Mouse (Mus musculus): ENCODE results near the gene Eef1akmt2. TPM values are rescaled to one million over a fixed set of nuclear protein-coding genes. Genes with fewer than 3 reads are reported as not detected.
A peak's percentile ranks its signal among the peaks of the same experiment; 100 is the strongest.

Gene Eef1akmt2
- total RNA-seq, 2 experiments from 2014 or later: 31.9 to 34.9 TPM

DNA sequence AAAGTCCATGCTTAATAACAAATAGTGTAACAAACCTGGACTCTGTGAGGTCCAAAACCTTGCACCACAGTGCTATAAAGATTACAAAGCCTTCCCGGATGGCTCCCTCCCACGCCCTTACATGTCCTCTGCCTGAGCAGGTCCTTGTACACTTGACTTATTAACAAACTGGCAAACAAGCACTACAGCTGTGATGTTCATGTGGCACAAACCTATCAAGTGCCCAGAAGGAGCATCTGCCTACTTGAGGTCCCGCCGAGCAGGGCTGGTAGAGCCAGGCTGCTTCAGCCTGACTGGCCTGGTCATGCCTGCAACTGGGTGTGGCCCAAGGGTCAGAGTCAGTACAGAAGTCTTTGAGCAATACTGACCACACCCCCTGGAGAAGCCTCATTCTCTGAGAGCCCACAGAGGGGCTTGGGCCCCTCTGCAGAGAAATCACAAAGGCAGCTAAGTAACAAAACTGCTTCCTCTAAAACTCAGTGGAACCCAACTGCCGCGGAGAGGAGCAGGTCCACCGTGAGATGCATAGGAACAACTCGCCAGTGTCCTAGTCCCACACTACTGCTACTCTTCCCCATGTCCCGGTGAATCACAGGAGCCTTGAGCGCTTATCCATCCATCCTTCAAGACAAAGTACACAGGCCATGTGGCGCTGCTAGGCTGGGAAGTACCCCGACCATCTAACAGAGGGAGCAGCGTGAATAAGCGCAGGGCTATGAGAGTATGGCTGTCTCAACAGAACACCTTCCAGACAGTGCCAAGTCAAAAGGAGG is 61.8 kb downstream of the Eef1akmt2 start:
- ATAC-seq (ENCODE audit: poor library complexity, severe bottlenecking): peak; percentile 72

DNA sequence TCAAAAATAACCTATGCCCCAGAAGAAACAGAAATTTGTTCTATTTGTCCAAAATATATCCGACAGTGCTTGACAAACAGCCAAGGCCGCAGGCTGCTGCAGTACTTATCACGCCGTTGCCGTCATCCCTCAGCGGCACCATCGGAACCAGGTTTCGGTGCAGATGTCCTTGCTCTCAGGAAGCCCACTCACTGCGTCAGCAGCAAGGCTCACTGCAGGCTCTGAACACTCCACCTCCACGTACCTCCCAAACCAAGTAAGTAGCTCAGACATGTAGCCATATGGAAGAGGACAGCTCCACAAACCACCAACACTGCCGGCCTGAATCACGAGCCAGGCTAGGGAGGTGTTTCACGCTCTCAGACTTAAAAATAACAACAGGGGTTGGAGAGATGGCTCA is 63.6 kb downstream of the Eef1akmt2 start:
- ATAC-seq (ENCODE audit: poor library complexity, severe bottlenecking): no peak

DNA sequence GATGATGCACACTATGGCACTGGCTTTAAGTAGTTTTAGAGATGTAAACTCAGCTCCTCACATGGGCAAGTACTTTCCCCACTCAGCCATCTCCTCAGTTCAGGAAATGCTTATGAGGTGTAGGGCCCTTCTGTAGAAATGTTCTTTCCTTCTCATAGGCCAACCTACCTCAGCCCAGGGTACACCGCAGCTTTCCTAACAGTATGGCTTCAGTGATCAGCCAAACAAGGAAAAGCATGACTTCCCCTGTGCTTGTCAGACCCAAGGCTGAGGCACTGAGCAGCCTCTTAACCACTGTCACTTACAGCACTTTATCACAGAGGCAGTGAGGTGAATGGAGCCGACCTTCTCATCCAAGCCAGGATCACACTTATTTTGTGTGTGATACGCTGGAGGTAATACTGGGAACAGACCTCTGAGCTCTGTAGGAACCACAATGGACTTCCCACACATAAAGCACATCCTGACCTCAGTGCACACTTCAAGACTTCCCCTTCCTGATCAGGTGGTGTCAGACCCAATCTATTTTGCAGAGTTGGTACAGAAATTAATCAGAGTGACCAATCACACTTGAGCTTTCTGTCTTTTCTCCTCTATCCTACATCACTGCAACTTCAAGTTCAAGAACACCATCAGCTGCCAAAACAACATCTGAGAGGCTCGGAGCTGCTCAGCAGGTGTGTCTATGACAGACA is 64.8 kb downstream of the Eef1akmt2 start:
- peak; percentile 45 for ATAC-seq (ENCODE audit: poor library complexity, severe bottlenecking)

DNA sequence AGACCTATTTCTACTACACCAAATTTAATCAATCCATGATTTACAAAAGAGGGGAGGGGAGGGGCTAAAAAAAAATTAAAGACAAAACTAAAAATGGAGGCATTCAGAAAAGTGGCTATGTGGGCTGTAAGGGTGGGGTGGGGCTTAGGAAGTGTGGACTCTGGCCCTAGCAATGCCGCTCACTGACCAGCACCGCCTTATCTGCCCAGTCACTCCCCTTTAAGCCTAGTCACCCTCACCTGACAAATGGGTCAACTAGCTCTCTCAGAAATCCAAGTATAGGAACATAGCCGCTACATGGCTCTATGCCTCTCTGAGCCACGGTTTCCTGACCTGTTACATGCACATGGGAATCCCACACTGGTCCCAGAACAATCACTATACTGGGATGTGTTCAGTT is 65.5 kb downstream of the Eef1akmt2 start:
- no peak for ATAC-seq (ENCODE audit: poor library complexity, severe bottlenecking)

DNA sequence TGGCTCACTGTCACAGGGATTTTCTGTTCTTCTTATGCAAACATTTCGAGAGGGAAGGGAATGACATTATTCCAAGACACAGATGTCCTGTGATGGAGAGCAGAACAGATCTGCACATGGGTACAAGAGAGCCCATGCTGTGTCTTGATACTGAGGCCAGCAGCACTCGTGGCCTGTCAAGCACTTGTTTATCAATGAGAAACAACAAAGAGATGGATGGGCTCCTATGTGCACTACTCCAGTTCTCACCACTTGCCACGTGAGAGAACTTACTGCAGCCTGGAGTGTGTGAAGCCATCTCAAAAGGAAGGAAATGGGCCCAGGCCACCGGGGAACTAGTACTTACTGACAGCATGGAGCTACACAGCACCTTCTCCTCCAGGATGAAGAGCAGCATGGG is 66.0 kb downstream of the Eef1akmt2 start:
- ATAC-seq (ENCODE audit: poor library complexity, severe bottlenecking): no peak

DNA sequence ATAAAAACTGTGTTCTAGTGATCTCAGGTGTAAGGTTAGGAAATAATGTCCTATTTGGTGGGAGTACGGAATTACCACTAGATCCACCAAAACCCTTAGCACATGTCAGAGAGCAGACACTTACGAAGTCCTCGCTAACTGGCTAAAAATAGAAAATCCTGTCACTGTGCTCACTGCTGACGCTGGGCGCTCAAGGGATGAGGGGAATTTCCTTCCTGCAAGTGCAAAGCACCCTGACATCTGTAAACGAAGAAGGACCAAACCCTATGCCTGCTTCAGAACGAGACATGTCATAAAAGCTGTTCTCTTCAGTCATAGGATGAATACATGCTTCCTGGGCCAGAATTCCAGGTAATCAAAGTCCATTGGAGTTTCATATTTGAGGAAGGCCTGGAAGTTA is 66.5 kb downstream of the Eef1akmt2 start:
- ATAC-seq (ENCODE audit: poor library complexity, severe bottlenecking): no peak

DNA sequence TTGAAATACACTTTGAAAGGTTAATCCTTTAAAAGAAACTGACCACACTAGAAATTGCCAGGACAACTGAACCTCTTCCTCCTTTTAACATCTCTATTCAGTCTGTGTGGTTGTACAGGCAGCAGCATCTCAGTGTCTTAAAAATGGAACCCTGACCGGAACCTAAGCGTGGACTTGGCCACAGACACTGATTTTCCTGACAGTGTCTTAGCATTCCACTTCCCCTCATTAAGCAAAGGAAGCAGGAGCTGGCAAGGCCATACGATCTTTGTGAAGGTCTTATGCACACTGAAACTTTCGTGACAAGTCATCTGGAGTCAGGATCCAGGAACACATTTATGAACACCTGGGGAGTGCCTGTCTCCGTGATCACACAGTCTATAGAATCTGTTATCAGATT is 68.4 kb downstream of the Eef1akmt2 start:
- ATAC-seq (ENCODE audit: poor library complexity, severe bottlenecking): no peak

DNA sequence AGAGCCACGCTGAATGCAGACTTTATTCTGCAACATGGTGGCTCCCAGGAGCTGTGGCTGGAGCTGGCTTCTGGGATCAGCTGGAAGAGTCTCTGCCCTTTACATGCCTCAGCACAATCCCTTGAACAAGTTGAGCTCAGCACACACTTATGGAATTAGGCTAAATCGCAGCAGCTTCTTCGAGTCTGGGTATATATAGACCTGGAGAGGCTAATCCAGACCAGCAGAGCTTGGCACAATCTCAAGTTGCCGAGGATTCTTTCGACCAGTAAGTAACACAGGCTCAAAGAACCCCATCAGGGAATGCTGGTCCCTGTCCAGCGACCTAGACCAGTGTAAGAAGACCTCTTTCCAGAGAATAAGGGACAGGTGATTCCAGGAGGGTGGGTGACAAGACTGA is 70.6 kb downstream of the Eef1akmt2 start:
- ATAC-seq (ENCODE audit: poor library complexity, severe bottlenecking): no peak

DNA sequence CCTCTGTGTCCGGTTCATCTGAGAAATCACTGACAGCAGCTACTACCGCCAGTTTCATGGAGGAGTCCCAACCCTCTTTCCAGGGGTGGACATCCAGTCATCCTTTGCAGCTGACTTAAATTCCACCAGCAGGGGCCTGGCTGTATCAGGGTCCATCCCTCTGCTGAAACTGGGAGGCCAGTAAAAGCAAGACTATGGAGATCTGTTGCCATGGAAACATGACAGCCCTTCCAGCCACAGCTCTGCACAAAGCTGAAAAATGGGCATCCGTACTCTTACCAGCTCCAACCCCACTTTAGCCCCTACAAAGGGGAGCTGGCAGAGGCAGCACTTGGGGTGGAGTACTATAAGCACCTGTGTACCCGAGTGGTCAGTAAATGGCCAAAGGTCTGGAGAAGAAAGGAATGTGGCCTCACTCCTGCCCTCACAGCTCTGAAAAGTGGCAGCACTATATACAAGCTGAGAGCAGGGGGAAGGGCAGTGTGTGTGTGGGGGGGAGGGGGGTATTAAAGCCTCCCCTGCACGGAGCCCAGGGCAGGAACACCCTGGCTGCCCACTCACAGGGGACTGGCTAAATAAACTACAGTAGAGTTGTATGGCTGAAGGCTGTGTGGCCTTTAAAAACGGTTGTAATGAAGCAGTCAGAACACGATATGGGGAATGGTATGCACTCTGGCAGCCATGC is 71.2 kb downstream of the Eef1akmt2 start:
- ATAC-seq (ENCODE audit: poor library complexity, severe bottlenecking): no peak

DNA sequence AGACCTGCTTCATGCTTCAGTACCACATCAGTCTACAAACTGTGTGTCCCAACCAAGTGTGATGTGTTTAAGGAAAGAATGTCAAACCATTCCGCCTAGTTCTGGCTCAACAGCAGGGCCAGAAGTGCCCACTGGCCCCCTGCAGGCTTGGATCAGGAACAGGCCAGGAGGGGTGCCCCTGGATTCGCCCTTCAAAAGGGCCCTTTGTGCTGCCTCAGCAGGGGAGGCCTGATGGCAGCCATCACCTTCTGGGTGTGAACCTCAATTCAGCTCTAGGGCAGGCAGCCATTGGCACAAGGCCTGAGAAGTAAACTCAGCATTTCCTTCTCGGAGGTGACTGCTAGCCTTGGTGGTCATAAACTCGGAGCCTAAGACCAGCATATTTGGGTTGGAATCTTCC is 71.9 kb downstream of the Eef1akmt2 start:
- no peak for ATAC-seq (ENCODE audit: poor library complexity, severe bottlenecking)

DNA sequence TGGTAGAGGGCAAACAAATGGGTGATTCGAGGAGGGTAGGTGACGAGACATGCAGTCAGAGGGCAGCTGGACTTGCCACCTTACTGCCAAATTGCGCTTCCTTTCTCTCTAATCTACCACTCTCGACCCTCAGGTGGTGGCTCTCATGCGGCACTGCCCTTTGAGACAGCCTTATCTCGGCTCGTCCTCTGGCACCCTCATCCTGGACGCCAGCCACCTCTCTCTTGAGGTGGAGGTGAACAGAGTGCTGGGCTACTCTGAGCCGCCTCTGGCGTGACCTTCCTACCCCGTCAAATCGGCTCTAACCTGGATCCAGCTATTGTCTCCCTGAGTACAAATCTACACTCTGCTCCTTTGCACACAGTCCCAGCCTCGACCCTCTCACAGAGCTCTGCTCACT is 73.8 kb downstream of the Eef1akmt2 start:
- ATAC-seq (ENCODE audit: poor library complexity, severe bottlenecking): no peak; the same call in 1 of the 2 replicates

DNA sequence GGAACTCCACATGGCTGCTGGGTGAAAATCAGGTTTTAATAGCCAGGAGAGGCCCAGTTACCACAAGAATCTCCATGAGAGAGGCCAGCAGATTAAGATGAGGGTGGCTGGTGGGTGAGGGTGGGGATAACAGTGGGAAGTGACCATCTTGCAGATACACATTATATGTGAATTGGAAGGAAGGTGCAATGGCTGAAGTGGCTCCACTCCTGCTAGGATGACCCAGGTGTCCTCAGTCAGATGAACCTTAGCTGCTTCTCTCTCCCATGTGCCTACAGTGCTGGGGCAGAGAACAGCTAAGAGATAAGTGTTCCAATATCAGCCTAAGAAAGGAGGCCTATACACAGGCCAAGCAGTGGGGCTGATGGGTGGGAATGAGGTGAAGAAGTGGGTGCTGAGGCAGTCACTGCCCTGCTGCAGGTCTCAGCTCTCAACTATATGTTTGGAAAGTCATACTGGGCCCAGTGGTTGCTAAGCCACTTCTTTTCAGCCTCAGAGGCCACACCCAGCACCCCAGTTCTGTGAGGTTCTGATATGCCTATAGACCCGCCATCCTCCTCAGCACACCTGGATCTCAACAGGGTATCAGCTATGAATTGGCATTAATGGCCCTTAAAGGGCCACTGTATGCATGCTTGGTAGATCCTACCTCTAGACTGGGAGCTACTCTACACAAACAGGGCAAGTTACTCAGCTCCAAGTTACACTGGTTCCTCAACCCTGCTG is 74.6 kb downstream of the Eef1akmt2 start:
- ATAC-seq (ENCODE audit: poor library complexity, severe bottlenecking): no peak

Other genes starting within 250 kb of the Eef1akmt2 start
- 5.1 and 6.9 TPM in 2 replicates for gene Lhpp, start 242.0 kb downstream of the Eef1akmt2 start, total RNA-seq (2015)
- gene Lhpp, start 242.0 kb downstream of the Eef1akmt2 start, total RNA-seq (2017): 5.8 and 6.1 TPM in 2 replicates
- gene Fam53b, start 38.8 kb downstream of the Eef1akmt2 start, total RNA-seq (2015): 21.7 and 26.3 TPM in 2 replicates
- gene Fam53b, start 38.8 kb downstream of the Eef1akmt2 start, total RNA-seq (2017): 11.3 and 18.9 TPM in 2 replicates
- 49.4 and 51.6 TPM in 2 replicates for gene Abraxas2, start 6.6 kb upstream of the Eef1akmt2 start, total RNA-seq (2015)
- 47.6 and 48.0 TPM in 2 replicates for gene Abraxas2, start 6.6 kb upstream of the Eef1akmt2 start, total RNA-seq (2017)
- gene Zranb1, start 78.5 kb upstream of the Eef1akmt2 start, total RNA-seq (2015): 21.8 and 22.6 TPM in 2 replicates
- gene Zranb1, start 78.5 kb upstream of the Eef1akmt2 start, total RNA-seq (2017): 42.3 and 47.6 TPM in 2 replicates

All from megakaryocyte, adult 5-6 weeks (primary cell).